Mouse (Mus musculus) heart, postnatal 0 days (tissue): ENCODE data around the gene Ang.

Experiments used
- CTCF ChIP-seq: IDR thresholded peaks from 2 replicates; pipeline ENCODE4 v1.5.1; 2016; ENCODE audit warnings: antibody characterized with exemption, control low read depth, low read depth
- EP300 ChIP-seq: IDR thresholded peaks from 2 replicates; pipeline ENCODE4 v1.6.1; 2016; ENCODE audit warnings: antibody characterized with exemption, low read depth

GRCm38 (mm10) chr14:51143937-51144336 lies 53.0 kb downstream of the Ang start:
- TF ChIP-seq CTCF, result no peak
- no peak for TF ChIP-seq EP300
